In genomic region chr8:123633801-123634200, GRCm38 (mm10) we compare ENCODE assay signal across 23 mouse cellular contexts. TPM values are rescaled to one million over a fixed set of nuclear protein-coding genes. Genes with fewer than 3 reads are reported as not detected.
A peak's percentile ranks its signal among the peaks of the same experiment; 100 is the strongest.
DNase-seq lines count a peak whose midpoint lies in the region; ATAC-seq and TF ChIP-seq lines count a peak whose summit lies in the region.
"Had no signal": no experiment of that assay in that cellular context is flagged by ENCODE, and none has a peak within 500 bp of the region (broad histone marks: within the 10 kb centered on the region; RNA-seq: fewer than 3 reads in every experiment).

No protein-coding gene starts in this region.

- no peaks in the 10 kb centered on the region for H3K9me3 ChIP-seq in intestine, postnatal 0 days (ENCODE audit: control insufficient read depth)
- no peaks in the 10 kb centered on the region for H3K9me3 ChIP-seq in intestine, embryonic 16.5 days (ENCODE audit: control insufficient read depth, low read length)
- H3K9me3 ChIP-seq: embryonic facial prominence, embryonic 13.5 days; forebrain, embryonic 10.5 days; hindbrain, embryonic 15.5 days had no signal

- 23% methylated on average over 7 of the region's 7 CpGs for WGBS in heart, adult 2 months
- 43% methylated on average over 7 of the region's 7 CpGs for WGBS in intestine, postnatal 0 days
- WGBS in intestine, embryonic 16.5 days = 57% methylated on average over 7 of the region's 7 CpGs

- no peak for TF ChIP-seq POLR2A in heart, adult 2 months (IDR thresholded peaks at IDR 0.05; ENCODE audit: insufficient read depth, low read depth, low read length)

- intact Hi-C loops in heart, adult 2 months (cut with DNase I) = no loop called here
- intact Hi-C loops in heart, postnatal 10 days (cut with DNase I) = no loop called here

- no peaks in the 10 kb centered on the region for H3K36me3 ChIP-seq in heart, adult 2 months (ENCODE audit: control insufficient read depth, insufficient read depth, low read length)
- H3K36me3 ChIP-seq in intestine, postnatal 0 days (ENCODE audit: control insufficient read depth, insufficient read depth) = no peaks in the 10 kb centered on the region
- H3K36me3 ChIP-seq in intestine, embryonic 16.5 days (ENCODE audit: control insufficient read depth, insufficient read depth, low read length) = no peaks in the 10 kb centered on the region
- H3K36me3 ChIP-seq: embryonic facial prominence, embryonic 13.5 days; forebrain, embryonic 10.5 days; hindbrain, embryonic 15.5 days had no signal

- peak overlapping the region; percentile 11 for H3K27ac ChIP-seq in heart, adult 2 months
- H3K27ac ChIP-seq in intestine, postnatal 0 days (ENCODE audit: low read depth, low read length) = 0 out of 2 replicates have a peak overlapping the region, but pooled peaks have one; percentile 50
- H3K27ac ChIP-seq in intestine, embryonic 16.5 days (ENCODE audit: low read length) = no peak overlapping the region; the same call in 1 of the 2 replicates
- H3K27ac ChIP-seq: embryonic facial prominence, embryonic 13.5 days; forebrain, embryonic 10.5 days; hindbrain, embryonic 15.5 days had no signal

- H3K4me2 ChIP-seq in intestine, postnatal 0 days (replicated peaks; ENCODE audit: low read depth) = no peak overlapping the region
- H3K4me2 ChIP-seq in intestine, embryonic 16.5 days (ENCODE audit: low read depth, low read length) = no peak overlapping the region
- H3K4me2 ChIP-seq: embryonic facial prominence, embryonic 13.5 days; hindbrain, embryonic 15.5 days had no signal

- H3K79me2 ChIP-seq in heart, adult 2 months (replicated peaks; ENCODE audit: control insufficient read depth, insufficient read depth, low read length) = no peaks in the 10 kb centered on the region

- H3K27me3 ChIP-seq in heart, adult 2 months (ENCODE audit: control insufficient read depth, insufficient read depth, low read length) = no peaks in the 10 kb centered on the region
- H3K27me3 ChIP-seq in intestine, postnatal 0 days (replicated peaks; ENCODE audit: control insufficient read depth, insufficient read depth, low read length) = no peaks in the 10 kb centered on the region
- H3K27me3 ChIP-seq in intestine, embryonic 16.5 days (replicated peaks; ENCODE audit: control insufficient read depth, insufficient read depth, low read length) = no peaks in the 10 kb centered on the region
- H3K27me3 ChIP-seq: Patski had no signal

- DNase-seq in heart, adult 2 months = no peak
- DNase-seq in heart, postnatal 10 days = no peak
- DNase-seq in 3T3-L1 (ENCODE audit: low read depth, low spot score) = peak; percentile 79
- peak; percentile 72 for DNase-seq in NIH3T3 (ENCODE audit: low read depth)
- DNase-seq in embryo, embryonic 10.5 days (ENCODE audit: low spot score) = no peak
- DNase-seq: adrenal gland, adult 8-10 months; cerebellum, adult 9-10 months; gastrocnemius, postnatal 10 days; kidney, adult 11 months; kidney, postnatal 10 days; layer of hippocampus, postnatal 36 days; liver; lung, adult 18-20 months; lung, postnatal 36 days; thymus, postnatal 14 days had no signal

- H3K9ac ChIP-seq in heart, adult 2 months (ENCODE audit: low read depth, low read length) = no peak overlapping the region
- H3K9ac ChIP-seq in intestine, postnatal 0 days (ENCODE audit: low read depth, low read length) = no peak overlapping the region
- no peak overlapping the region for H3K9ac ChIP-seq in intestine, embryonic 16.5 days (ENCODE audit: low read depth, low read length)
- H3K9ac ChIP-seq: embryonic facial prominence, embryonic 13.5 days; hindbrain, embryonic 15.5 days had no signal

- ATAC-seq in intestine, postnatal 0 days = no peak
- ATAC-seq in intestine, embryonic 16.5 days = no peak
- ATAC-seq in inflammation-experienced regulatory T-cells, adult 6 months = no peak

- no peak overlapping the region for H3K4me3 ChIP-seq in heart, adult 2 months
- H3K4me3 ChIP-seq in intestine, postnatal 0 days (ENCODE audit: low read depth, low read length) = no peak overlapping the region
- H3K4me3 ChIP-seq in intestine, embryonic 16.5 days (ENCODE audit: low read length) = no peak overlapping the region
- H3K4me3 ChIP-seq: embryonic facial prominence, embryonic 13.5 days; forebrain, embryonic 10.5 days; hindbrain, embryonic 15.5 days; layer of hippocampus, adult 2 months had no signal

- no peak for TF ChIP-seq EP300 in heart, adult 2 months (IDR thresholded peaks at IDR 0.05; ENCODE audit: insufficient read depth, low read depth, low read length)

- TF ChIP-seq CTCF in heart, adult 2 months (IDR thresholded peaks at IDR 0.05) = no peak
- no peak for TF ChIP-seq CTCF in intestine, postnatal 0 days (IDR thresholded peaks at IDR 0.05; ENCODE audit: low read depth)

- peaks cover 1% of the 10 kb centered on the region; the same call in 1 of the 2 replicates for H3K4me1 ChIP-seq in heart, adult 2 months (ENCODE audit: control insufficient read depth, insufficient read depth, low read length)
- 0 out of 2 replicates have a peak, but pooled peaks cover 2% of the 10 kb centered on the region for H3K4me1 ChIP-seq in intestine, postnatal 0 days (replicated peaks; ENCODE audit: control insufficient read depth, insufficient read depth, low read length)
- H3K4me1 ChIP-seq in intestine, embryonic 16.5 days (ENCODE audit: control insufficient read depth, insufficient read depth, low read length) = peaks cover 23% of the 10 kb centered on the region

RNA-seq across cellular contexts. Expression of gene Rhou, which starts 19.9 kb away (rescaled TPM):
- total RNA-seq in heart, adult 2 months (2021) = 1 to 10 TPM; 5.5 to 5.8 TPM
- 4.1 and 5.1 TPM in 2 replicates for polyA plus RNA-seq in heart, adult 2 months (2012; rRNA removed)
- 10 to 100 TPM; 11.2 to 13.1 TPM for total RNA-seq in heart, postnatal 10 days (2021)
- 18.7 and 19.5 TPM in 2 replicates for polyA plus RNA-seq in intestine, postnatal 0 days (2015; fragmentation: Nextera tagmentation; extraction: Ambion mirVana)
- 5.3 and 5.5 TPM in 2 replicates for polyA plus RNA-seq in intestine, embryonic 16.5 days (2015; fragmentation: Nextera tagmentation; extraction: Ambion mirVana)
- not detected for polyA plus RNA-seq in inflammation-experienced regulatory T-cells, adult 6 months (2017; shearing (Covaris generic))

Comparison
In these comparisons a context has a peak if more than half of its experiments do, and no peak if none do; other contexts are left out.
1. DNase-seq: peak in 3T3-L1 (single experiment) and NIH3T3 (single experiment); none in heart, adult 2 months (0 of 2), heart, postnatal 10 days (0 of 2) and embryo, embryonic 10.5 days (single experiment).